Mouse (Mus musculus) limb, embryonic 14.5 days (tissue): ENCODE data around the gene Prune2. TPM values are rescaled to one million over a fixed set of nuclear protein-coding genes. Genes with fewer than 3 reads are reported as not detected.

Experiments used
- ATAC-seq: fragments of 200-750 bp; cut with Nextera tagmentation; 2 replicates; pipeline ENCODE4 v1.8.0; 2017; ENCODE audit warnings: low read depth, moderate number of reproducible peaks, moderate TSS enrichment; ENCODE audit not compliant: low FRiP score
- DNase-seq: peaks from one replicate; pipeline ENCODE4 v3.0.0-alpha.2; 2015; ENCODE audit warnings: low spot score
- H3K27ac ChIP-seq: fragments of 300-500 bp; sonication (generic); replicated peaks from 2 replicates; pipeline ENCODE4 v1.5.1; 2014; ENCODE audit warnings: low read depth, mild to moderate bottlenecking, low read length, moderate library complexity, mixed read lengths
- H3K27me3 ChIP-seq: fragments of 300-500 bp; sonication (generic); 2 replicates; pipeline ENCODE4 v1.6.1; 2014; ENCODE audit warnings: low read length, mixed read lengths; ENCODE audit not compliant: control insufficient read depth, insufficient read depth
- H3K36me3 ChIP-seq: fragments of 300-500 bp; sonication (generic); 2 replicates; pipeline ENCODE4 v1.6.1; 2014; ENCODE audit warnings: mild to moderate bottlenecking, low read length, moderate library complexity, mixed read lengths; ENCODE audit not compliant: control insufficient read depth, insufficient read depth
- H3K4me1 ChIP-seq: fragments of 300-500 bp; sonication (generic); 2 replicates; pipeline ENCODE4 v1.6.1; 2014; ENCODE audit warnings: antibody characterized with exemption, low read length, mixed read lengths; ENCODE audit not compliant: control insufficient read depth, insufficient read depth
- H3K4me2 ChIP-seq: fragments of 300-500 bp; sonication (generic); replicated peaks from 2 replicates; pipeline ENCODE4 v1.6.1; 2014; ENCODE audit warnings: low read depth, mild to moderate bottlenecking, low read length, moderate library complexity; ENCODE audit not compliant: severe bottlenecking
- H3K4me3 ChIP-seq: fragments of 300-500 bp; sonication (generic); replicated peaks from 2 replicates; pipeline ENCODE4 v1.5.1; 2014; ENCODE audit warnings: low read length
- H3K9ac ChIP-seq: fragments of 300-500 bp; sonication (generic); 2 replicates; pipeline ENCODE4 v1.6.1; 2014; ENCODE audit warnings: mild to moderate bottlenecking, low read depth, low read length, moderate library complexity; ENCODE audit not compliant: severe bottlenecking
- H3K9me3 ChIP-seq: fragments of 300-500 bp; sonication (generic); 2 replicates; pipeline ENCODE4 v1.6.1; 2016; ENCODE audit warnings: low read length; ENCODE audit not compliant: control insufficient read depth
- POLR2A ChIP-seq: fragments of 200-500 bp; IDR thresholded peaks from 2 replicates; pipeline ENCODE4 v1.8.0; 2012; ENCODE audit warnings: inconsistent platforms, mild to moderate bottlenecking, moderate library complexity, borderline replicate concordance; ENCODE audit not compliant: insufficient read depth, insufficient read length; ENCODE audit errors: extremely low read depth
- WGBS: fragments of 180-500 bp; shearing (Covaris S2); extraction: QIAGEN DNeasy Blood & Tissue Kit; methylation state at CpG from one replicate; pipeline ENCODE4 v1.1.7; 2014; 5-methylcytosine and 5-hydroxymethylcytosine counted together
- polyA plus RNA-seq, 2 experiments: library from polyadenylated mRNA; depleted of rRNA in 1 of 2; stranded (reverse) in 1 of 2; unstranded in 1 of 2; fragments of >200 nt; fragmentation: Nextera tagmentation in 1 of 2; extraction: Ambion mirVana in 1 of 2; gene quantifications; 2 replicates each; pipeline versions ENCODE4 v1.2.1 to v1.2.3; 2012 to 2014

Gene Prune2
- polyA plus RNA-seq, 2 experiments = 2.1 to 2.3 TPM

DNA sequence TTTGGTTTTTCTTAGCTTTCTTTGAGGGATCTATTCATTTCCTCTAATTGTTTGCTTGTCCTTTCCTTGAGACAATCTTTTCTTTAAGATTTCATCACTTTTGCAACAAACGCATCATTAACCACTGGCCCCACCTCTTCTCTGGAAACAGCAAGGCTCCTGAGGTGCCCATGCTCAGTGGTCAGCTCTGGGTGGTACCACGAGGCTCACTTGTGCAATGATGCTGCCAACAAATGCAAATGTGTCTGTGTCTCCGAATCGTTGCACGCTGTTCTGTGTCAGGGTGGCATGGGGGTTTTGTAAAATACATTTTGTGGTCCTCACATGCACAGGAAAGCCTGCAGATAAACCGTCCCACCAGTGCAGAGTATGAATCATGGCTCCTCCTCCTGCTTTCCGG lies 194.1 kb downstream of the Prune2 start:
- Histone ChIP-seq H3K36me3 (no peaks in the 10 kb centered on the region), H3K4me2 (no peak overlapping the region), H3K9me3 (no peaks in the 10 kb centered on the region), H3K27ac (no peak overlapping the region), H3K4me1 (no peaks in the 10 kb centered on the region), H3K4me3 (no peak overlapping the region), H3K9ac (no peak overlapping the region), H3K27me3 (no peaks in the 10 kb centered on the region)
- ATAC-seq (no peak), DNase-seq (no peak)
- no peak for TF ChIP-seq POLR2A
- WGBS = 85% methylated on average over 7 of the region's 7 CpGs

DNA sequence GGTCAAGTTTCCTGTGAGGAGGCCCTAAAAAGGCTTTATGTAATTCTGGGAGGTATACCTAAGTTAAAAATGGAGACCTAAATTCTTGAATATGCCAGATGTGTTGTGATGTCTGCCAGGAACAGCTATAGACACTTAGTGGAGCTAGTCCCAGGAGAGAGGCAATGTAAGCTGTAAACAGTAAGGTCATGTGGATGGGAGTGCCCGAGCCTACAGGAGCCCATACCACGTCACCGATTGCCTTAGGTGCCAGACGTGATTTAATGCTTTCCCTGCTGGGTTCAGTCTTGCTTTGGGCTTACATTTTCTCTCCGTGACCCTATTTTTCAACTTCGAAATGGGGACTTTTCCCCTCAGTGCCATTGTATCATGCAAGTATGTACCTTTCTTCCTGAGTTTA lies 195.9 kb downstream of the Prune2 start:
- H3K27me3 ChIP-seq = no peaks in the 10 kb centered on the region
- 53% methylated on average over 6 of the region's 6 CpGs for WGBS
- no peak for TF ChIP-seq POLR2A

DNA sequence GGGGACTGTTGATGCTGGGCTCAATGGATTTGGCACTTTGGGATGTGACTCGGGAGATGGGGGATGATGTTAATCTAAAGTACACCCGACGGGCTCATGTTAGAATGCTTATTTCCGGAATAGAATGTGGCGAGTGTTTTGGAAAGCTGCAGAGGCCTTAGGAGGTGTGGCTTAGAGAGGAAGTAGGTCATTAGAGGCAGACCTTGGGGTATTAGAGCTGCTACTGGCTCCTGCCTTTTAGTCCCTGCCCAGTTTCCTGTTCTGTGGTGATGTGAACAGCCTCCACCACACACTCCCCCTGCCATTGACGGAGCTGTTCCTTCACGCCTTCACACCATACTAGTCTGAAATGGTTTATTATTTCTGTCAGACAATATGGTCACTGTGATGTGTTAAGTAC lies 196.5 kb downstream of the Prune2 start:
- H3K27ac ChIP-seq = no peak overlapping the region
- no peak overlapping the region for H3K9ac ChIP-seq
- H3K4me1 ChIP-seq = no peaks in the 10 kb centered on the region
- no peaks in the 10 kb centered on the region for H3K27me3 ChIP-seq
- no peak for TF ChIP-seq POLR2A
- no peak overlapping the region for H3K4me2 ChIP-seq
- H3K36me3 ChIP-seq = no peaks in the 10 kb centered on the region
- H3K9me3 ChIP-seq = no peaks in the 10 kb centered on the region
- DNase-seq = no peak
- ATAC-seq = no peak
- 86% methylated on average over 7 of the region's 7 CpGs for WGBS
- no peak overlapping the region for H3K4me3 ChIP-seq

More for the DNA sequence above, 195.9 kb downstream of the Prune2 start:
- Histone ChIP-seq H3K9ac (no peak overlapping the region), H3K4me2 (no peak overlapping the region), H3K4me3 (no peak overlapping the region), H3K36me3 (no peaks in the 10 kb centered on the region), H3K27ac (no peak overlapping the region), H3K4me1 (no peaks in the 10 kb centered on the region), H3K9me3 (no peaks in the 10 kb centered on the region)
- DNase-seq (no peak), ATAC-seq (no peak)

DNA sequence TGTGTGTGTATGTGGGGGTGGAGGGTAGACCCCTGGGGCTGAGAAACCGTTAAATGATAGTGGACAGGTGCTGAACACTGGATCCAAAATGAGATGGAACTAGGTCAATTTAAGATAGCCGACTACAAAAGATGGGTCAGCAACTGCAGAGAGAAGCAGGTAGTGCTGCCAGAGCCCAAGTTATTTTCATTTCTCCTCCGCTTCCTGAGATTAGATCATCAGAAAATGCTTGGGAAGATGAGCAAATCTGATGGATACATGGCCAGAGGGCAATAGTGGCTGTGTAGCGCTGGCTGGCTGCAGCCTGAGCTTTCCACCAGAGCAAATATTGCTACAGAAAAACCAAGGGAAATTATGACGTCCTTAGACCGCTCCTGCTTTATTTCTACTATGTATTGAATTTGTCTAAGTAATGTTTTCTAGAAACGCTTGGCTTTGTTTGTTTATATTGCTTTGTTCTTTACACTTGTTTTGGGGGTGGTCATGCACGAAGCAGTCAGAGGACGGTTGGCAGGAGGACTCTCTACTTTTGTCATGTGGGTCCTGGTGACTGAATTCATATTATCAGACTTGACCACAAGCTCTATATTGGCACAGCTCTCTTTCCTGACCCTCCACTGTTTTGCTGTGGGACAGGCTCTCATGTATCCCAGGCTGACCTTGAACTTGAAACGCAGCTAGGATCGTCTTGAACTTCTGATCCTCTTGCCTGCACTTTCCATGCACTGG lies 198.2 kb downstream of the Prune2 start:
- H3K27ac ChIP-seq = no peak overlapping the region
- 87% methylated on average over 11 of the region's 11 CpGs for WGBS
- no peaks in the 10 kb centered on the region for H3K4me1 ChIP-seq
- no peak for ATAC-seq
- H3K4me3 ChIP-seq = no peak overlapping the region
- H3K27me3 ChIP-seq = no peaks in the 10 kb centered on the region
- no peak for TF ChIP-seq POLR2A
- no peaks in the 10 kb centered on the region for H3K9me3 ChIP-seq
- no peak overlapping the region for H3K9ac ChIP-seq
- H3K4me2 ChIP-seq = no peak overlapping the region
- DNase-seq = no peak
- H3K36me3 ChIP-seq = no peaks in the 10 kb centered on the region

DNA sequence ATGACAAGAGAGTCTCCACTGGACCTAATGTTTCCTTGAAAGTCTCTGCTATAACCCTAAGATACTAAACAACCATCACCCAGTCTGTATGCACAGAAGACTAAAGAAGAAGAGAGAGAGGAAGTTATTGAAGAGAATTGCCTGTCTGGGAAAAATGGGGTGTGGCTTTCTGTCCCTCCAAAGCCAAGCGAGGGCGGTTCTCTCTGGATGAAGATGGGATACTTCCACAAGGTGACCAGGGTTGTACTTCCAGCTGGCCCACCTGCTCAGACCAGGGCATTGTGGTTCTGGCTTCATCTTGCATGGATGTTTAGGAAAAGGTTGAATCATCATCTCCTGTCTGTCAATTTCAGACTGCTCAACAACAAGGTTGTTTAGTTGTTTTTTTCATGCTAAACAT lies 199.3 kb downstream of the Prune2 start:
- H3K27me3 ChIP-seq = no peaks in the 10 kb centered on the region
- H3K27ac ChIP-seq = no peak overlapping the region
- H3K9ac ChIP-seq = no peak overlapping the region
- WGBS = 71% methylated on average over 2 of the region's 2 CpGs
- TF ChIP-seq POLR2A = no peak
- ATAC-seq (no peak), DNase-seq (no peak)
- H3K4me2 ChIP-seq = no peak overlapping the region
- H3K9me3 ChIP-seq = no peaks in the 10 kb centered on the region
- H3K36me3 ChIP-seq = no peaks in the 10 kb centered on the region
- no peaks in the 10 kb centered on the region for H3K4me1 ChIP-seq
- no peak overlapping the region for H3K4me3 ChIP-seq
